Mouse (Mus musculus) intestine, postnatal 0 days (tissue): Measurements from ENCODE around the gene Fam71e2. TPM values are rescaled to one million over a fixed set of nuclear protein-coding genes. Genes with fewer than 3 reads are reported as not detected.

Source experiments
- ATAC-seq: fragments of 200-750 bp; cut with Nextera tagmentation; 2 replicates; pipeline ENCODE4 v1.8.0; 2017; ENCODE audit warnings: mild to moderate bottlenecking, moderate TSS enrichment, moderate library complexity
- H3K27ac ChIP-seq: fragments of 300-500 bp; sonication (generic); 2 replicates; pipeline ENCODE4 v1.5.1; 2014; ENCODE audit warnings: mild to moderate bottlenecking, low read depth, low read length, moderate library complexity
- H3K27me3 ChIP-seq: fragments of 300-500 bp; sonication (generic); replicated peaks from 2 replicates; pipeline ENCODE4 v1.6.1; 2014; ENCODE audit warnings: low read length, mixed read lengths; ENCODE audit not compliant: control insufficient read depth, insufficient read depth
- H3K36me3 ChIP-seq: fragments of 300-500 bp; sonication (generic); 2 replicates; pipeline ENCODE4 v1.6.1; 2014; ENCODE audit warnings: mild to moderate bottlenecking, moderate library complexity; ENCODE audit not compliant: control insufficient read depth, insufficient read depth
- H3K4me1 ChIP-seq: fragments of 300-500 bp; sonication (generic); replicated peaks from 2 replicates; pipeline ENCODE4 v1.6.1; 2014; ENCODE audit warnings: antibody characterized with exemption, low read length, mixed read lengths; ENCODE audit not compliant: control insufficient read depth, insufficient read depth
- H3K4me2 ChIP-seq: fragments of 300-500 bp; sonication (generic); replicated peaks from 2 replicates; pipeline ENCODE4 v1.6.1; 2014; ENCODE audit warnings: low read depth, mild to moderate bottlenecking, moderate library complexity
- H3K4me3 ChIP-seq: fragments of 300-500 bp; sonication (generic); 2 replicates; pipeline ENCODE4 v1.5.1; 2014; ENCODE audit warnings: low read depth, low read length
- H3K9ac ChIP-seq: fragments of 300-500 bp; sonication (generic); 2 replicates; pipeline ENCODE4 v1.6.1; 2014; ENCODE audit warnings: mild to moderate bottlenecking, low read depth, low read length
- H3K9me3 ChIP-seq: fragments of 300-500 bp; sonication (generic); 2 replicates; pipeline ENCODE4 v1.6.1; 2016; ENCODE audit warnings: mixed run types; ENCODE audit not compliant: control insufficient read depth
- CTCF ChIP-seq: sonication (generic); IDR thresholded peaks from 2 replicates; pipeline ENCODE4 v1.5.1; 2016; ENCODE audit warnings: low read depth, mild to moderate bottlenecking, control low read depth, antibody characterized with exemption, moderate library complexity
- WGBS: fragments of 180-500 bp; shearing (Covaris S2); extraction: QIAGEN DNeasy Blood & Tissue Kit; methylation state at CpG from one replicate; pipeline ENCODE4 v1.1.7; 2014; 5-methylcytosine and 5-hydroxymethylcytosine counted together
- polyA plus RNA-seq: library from polyadenylated mRNA; unstranded; fragments of >200 nt; fragmentation: Nextera tagmentation; extraction: Ambion mirVana; gene quantifications from 2 replicates; pipeline ENCODE4 v1.2.1, GENCODE M21; 2015

Fam71e2 gene
- polyA plus RNA-seq, 1 experiment from 2014 or later, result not detected

DNA sequence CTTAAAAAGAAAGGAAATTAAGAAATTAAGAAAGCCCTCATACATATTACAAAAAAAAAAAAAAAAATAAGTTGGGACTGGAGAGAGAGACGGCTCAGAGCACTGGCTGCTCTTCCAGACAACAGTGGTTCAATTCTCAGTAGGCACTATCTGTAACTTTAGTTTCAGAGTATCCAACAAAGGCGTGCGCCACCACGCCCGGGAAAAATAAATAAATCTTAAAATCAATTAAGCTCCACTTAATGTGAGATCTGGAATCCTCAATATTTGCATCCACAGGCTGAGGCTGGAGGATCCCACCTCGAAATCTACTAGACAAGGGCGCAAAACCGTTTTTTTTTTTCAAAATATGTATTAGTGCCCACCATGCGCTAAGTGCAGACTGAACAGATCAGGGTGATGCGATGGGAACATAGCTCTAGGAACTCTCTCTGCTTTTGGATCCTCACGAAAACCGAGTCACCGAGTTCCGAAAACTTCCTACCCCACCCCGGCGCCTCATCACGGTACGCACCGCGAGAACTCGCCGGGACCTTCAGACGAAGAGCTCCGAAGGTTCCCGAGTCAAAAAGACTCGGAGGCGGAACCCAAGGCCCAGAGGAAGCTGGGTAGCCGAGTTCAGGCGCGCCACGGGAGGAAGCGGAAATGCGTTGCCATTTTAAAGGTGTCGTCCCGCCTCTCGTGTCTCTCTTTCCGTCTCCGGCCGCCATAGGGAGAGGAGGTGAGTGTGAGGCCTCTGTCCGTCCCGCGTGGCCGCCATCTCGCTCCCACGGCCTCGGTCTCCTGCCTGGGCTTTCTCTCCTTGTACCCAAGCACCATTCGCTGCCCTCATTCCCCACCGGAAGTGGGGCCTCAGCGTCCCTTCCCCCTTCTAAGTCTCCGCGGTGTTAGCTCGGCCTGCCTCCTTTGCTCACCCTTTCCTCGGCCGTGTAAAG, 21.4 kb upstream of the Fam71e2 start, which contains the start of gene Rpl28:
Rpl28 (plus strand) TSS at position 597 of the 935 bp plus-strand sequence.
- under 1% methylated on average over 54 of the region's 54 CpGs for WGBS
- ATAC-seq, result peak; percentile 80

DNA sequence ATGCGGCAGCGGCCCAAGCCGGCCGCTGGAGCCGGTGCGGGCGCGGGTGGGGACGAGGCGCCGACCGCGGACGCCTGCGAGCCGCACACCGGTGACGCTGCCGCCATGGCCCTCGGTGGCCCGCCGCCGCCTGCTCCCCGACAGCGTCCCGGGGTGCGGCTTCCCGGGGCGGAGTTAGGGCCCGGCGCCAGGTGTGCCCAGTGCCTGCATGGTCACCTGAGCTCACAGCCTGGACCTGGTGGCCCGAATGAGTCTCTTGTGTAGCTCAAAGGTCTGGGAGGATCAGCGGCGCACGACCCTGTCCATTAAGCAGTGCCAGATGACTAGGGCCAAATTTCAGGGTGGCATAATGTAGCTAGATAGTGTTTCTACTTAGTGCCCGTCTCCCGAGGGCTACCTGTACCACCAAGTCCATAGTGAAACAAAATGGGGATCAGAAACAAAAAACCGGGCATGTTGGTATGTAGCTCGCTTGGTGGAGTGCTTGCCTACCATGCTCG, 18.4 kb upstream of the Fam71e2 start, which contains the start of gene Tmem238:
Tmem238 (minus strand) TSS at position 221 of the 500 bp plus-strand sequence.
- Histone ChIP-seq H3K4me3 (peak within 1 kb of the TSS; percentile 66), H3K9me3 (no peaks in the 10 kb centered on the region), H3K27ac (peak within 1 kb of the TSS; percentile 94), H3K27me3 (no peaks in the 10 kb centered on the region), H3K9ac (peak within 1 kb of the TSS; percentile 86), H3K4me2 (peak within 1 kb of the TSS; percentile 78), H3K4me1 (no peaks in the 10 kb centered on the region), H3K36me3 (peaks cover 10% of the 10 kb centered on the region; the same call in 1 of the 2 replicates)
- ATAC-seq, result peak; percentile 74
- WGBS, result 7% methylated on average over 40 of the region's 40 CpGs
- TF ChIP-seq CTCF, result no peak

More for the DNA sequence above, 21.4 kb upstream of the Fam71e2 start, which contains the start of gene Rpl28:
- H3K4me2 ChIP-seq, result peak within 1 kb of the TSS; percentile 75
- no peaks in the 10 kb centered on the region for H3K9me3 ChIP-seq
- H3K4me3 ChIP-seq, result peak within 1 kb of the TSS; percentile 82
- H3K9ac ChIP-seq, result peak within 1 kb of the TSS; percentile 92
- H3K27me3 ChIP-seq, result no peaks in the 10 kb centered on the region
- H3K27ac ChIP-seq, result peak within 1 kb of the TSS; percentile 94
- no peak for TF ChIP-seq CTCF
- no peaks in the 10 kb centered on the region for H3K4me1 ChIP-seq
- peaks cover 18% of the 10 kb centered on the region for H3K36me3 ChIP-seq

DNA sequence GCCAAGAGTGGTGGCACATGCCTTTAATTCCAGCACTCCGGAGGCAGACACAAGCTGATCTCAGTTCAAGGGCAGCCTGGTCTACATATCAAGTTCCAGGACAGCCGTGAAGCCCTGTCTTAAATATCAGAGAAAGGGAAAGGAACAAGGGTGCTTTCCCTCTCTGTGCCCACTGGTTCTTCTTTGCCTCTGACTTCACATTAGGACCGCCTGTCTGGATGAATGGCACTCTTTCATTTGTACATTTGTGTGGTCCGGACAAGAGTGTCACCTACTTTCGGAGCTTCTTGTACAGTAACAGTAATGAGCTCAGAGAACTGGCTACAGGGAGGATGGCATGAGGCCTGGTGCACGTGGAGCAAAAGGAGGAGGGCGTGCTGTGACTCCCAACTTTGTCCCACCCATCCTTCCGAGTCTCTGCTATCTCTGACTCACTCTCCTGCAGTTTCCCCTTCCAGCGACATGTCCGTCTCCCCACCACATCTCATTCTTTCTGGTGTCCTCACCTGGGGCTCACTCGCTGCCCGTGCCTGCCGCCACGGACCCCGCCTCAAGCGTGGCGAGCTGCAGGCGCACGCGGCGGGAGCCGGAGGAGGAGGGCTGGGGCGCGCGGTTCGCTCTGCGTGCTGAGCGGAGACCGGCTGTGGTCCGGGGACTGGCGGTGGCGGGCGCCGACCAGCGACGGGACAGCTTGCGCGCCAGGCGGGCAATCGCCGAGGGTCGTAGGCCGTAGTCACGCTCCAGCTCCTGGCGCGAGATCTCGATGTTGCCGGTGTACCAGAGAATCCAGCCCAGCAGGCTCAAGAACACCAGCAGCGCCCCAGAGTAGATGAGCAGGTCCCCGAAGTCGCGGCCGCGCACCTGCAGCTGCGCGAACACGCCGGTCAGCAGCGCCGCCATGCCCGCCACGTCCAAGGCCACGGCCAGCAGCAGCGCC, 17.7 kb upstream of the Fam71e2 start:
- peak overlapping the region; percentile 86 for H3K9ac ChIP-seq
- peak overlapping the region; percentile 78 for H3K4me2 ChIP-seq
- no peaks in the 10 kb centered on the region for H3K9me3 ChIP-seq
- H3K36me3 ChIP-seq, result peaks cover 8% of the 10 kb centered on the region; the same call in 1 of the 2 replicates
- peak overlapping the region; percentile 94 for H3K27ac ChIP-seq
- H3K27me3 ChIP-seq, result no peaks in the 10 kb centered on the region
- H3K4me3 ChIP-seq, result peak overlapping the region; percentile 66
- H3K4me1 ChIP-seq, result no peaks in the 10 kb centered on the region
- peak; percentile 64 for TF ChIP-seq CTCF
- 2% methylated on average over 63 of the region's 64 CpGs for WGBS
- peak; percentile 17 for ATAC-seq

GRCm38 (mm10) chr7:4783667-4784268, 12.7 kb upstream of the Fam71e2 start:
- peaks cover 8% of the 10 kb centered on the region; the same call in 1 of the 2 replicates for H3K36me3 ChIP-seq
- WGBS, result 80% methylated on average over 14 of the region's 14 CpGs
- H3K27ac ChIP-seq, result no peak overlapping the region
- H3K4me2 ChIP-seq, result no peak overlapping the region
- TF ChIP-seq CTCF, result no peak
- no peak overlapping the region for H3K4me3 ChIP-seq
- no peaks in the 10 kb centered on the region for H3K4me1 ChIP-seq
- no peak overlapping the region for H3K9ac ChIP-seq
- H3K27me3 ChIP-seq, result 0 out of 2 replicates have a peak, but pooled peaks cover 4% of the 10 kb centered on the region
- no peaks in the 10 kb centered on the region for H3K9me3 ChIP-seq
- no peak for ATAC-seq

- Histone ChIP-seq H3K4me1 (no peaks in the 10 kb centered on the region), H3K36me3 (peaks cover 8% of the 10 kb centered on the region; the same call in 1 of the 2 replicates), H3K9me3 (no peaks in the 10 kb centered on the region), H3K4me2 (no peak within 1 kb of the TSS), H3K9ac (no peak within 1 kb of the TSS), H3K27ac (no peak within 1 kb of the TSS), H3K4me3 (no peak within 1 kb of the TSS), H3K27me3 (peaks cover 14% of the 10 kb centered on the region)
- no peak for TF ChIP-seq CTCF
- 87% methylated on average over 2 of the region's 2 CpGs for WGBS
- no peak for ATAC-seq
These were observed 11.7 kb upstream of the Fam71e2 start, which contains the start of the genes Il11 and Tmem190 for GRCm38 (mm10) chr7:4782759-4783158. Il11 (minus strand) TSS chr7:4782859. Tmem190 (plus strand) TSS chr7:4782937.
